Mouse (Mus musculus) midbrain, embryonic 13.5 days (tissue): ENCODE results near the gene Antxr1. TPM values are rescaled to one million over a fixed set of nuclear protein-coding genes. Genes with fewer than 3 reads are reported as not detected.

Experiments
- ATAC-seq: fragments of 200-750 bp; cut with Nextera tagmentation; 2 replicates; pipeline ENCODE4 v1.8.0; 2017; ENCODE audit warnings: mild to moderate bottlenecking, moderate TSS enrichment, moderate library complexity
- H3K27ac ChIP-seq: fragments of 300-500 bp; sonication (generic); 2 replicates; pipeline ENCODE4 v1.5.1; 2015; ENCODE audit warnings: inconsistent platforms, mild to moderate bottlenecking, moderate library complexity
- H3K27me3 ChIP-seq: fragments of 300-500 bp; sonication (generic); 2 replicates; pipeline ENCODE4 v1.6.1; 2015; ENCODE audit warnings: mild to moderate bottlenecking, inconsistent platforms
- H3K36me3 ChIP-seq: fragments of 300-500 bp; sonication (generic); 2 replicates; pipeline ENCODE4 v1.6.1; 2015; ENCODE audit warnings: mild to moderate bottlenecking, inconsistent platforms
- H3K4me1 ChIP-seq: fragments of 300-500 bp; sonication (generic); replicated peaks from 2 replicates; pipeline ENCODE4 v1.6.1; 2015; ENCODE audit warnings: inconsistent platforms
- H3K4me2 ChIP-seq: fragments of 300-500 bp; sonication (generic); replicated peaks from 2 replicates; pipeline ENCODE4 v1.6.1; 2015; ENCODE audit warnings: moderate library complexity, mild to moderate bottlenecking, inconsistent platforms
- H3K4me3 ChIP-seq: fragments of 300-500 bp; sonication (generic); replicated peaks from 2 replicates; pipeline ENCODE4 v1.5.1; 2015; ENCODE audit warnings: mild to moderate bottlenecking, inconsistent platforms
- H3K9ac ChIP-seq: fragments of 300-500 bp; sonication (generic); replicated peaks from 2 replicates; pipeline ENCODE4 v1.6.1; 2015; ENCODE audit warnings: mild to moderate bottlenecking, inconsistent platforms
- H3K9me3 ChIP-seq: fragments of 300-500 bp; sonication (generic); 2 replicates; pipeline ENCODE4 v1.6.1; 2016; ENCODE audit warnings: mild to moderate bottlenecking, inconsistent platforms
- whole genome bisulfite sequencing: fragments of 180-500 bp; shearing (Covaris S2); methylation state at CpG from one replicate; pipeline ENCODE4 v1.1.7; 2015; 5-methylcytosine and 5-hydroxymethylcytosine counted together
- polyA plus RNA-seq: library from polyadenylated mRNA; unstranded; fragments of >200 nt; fragmentation: Nextera tagmentation; extraction: Ambion mirVana; gene quantifications from 2 replicates; pipeline ENCODE4 v1.2.1, GENCODE M21; 2015

Gene Antxr1
- polyA plus RNA-seq, 1 experiment from 2014 or later: 2.9 TPM

DNA sequence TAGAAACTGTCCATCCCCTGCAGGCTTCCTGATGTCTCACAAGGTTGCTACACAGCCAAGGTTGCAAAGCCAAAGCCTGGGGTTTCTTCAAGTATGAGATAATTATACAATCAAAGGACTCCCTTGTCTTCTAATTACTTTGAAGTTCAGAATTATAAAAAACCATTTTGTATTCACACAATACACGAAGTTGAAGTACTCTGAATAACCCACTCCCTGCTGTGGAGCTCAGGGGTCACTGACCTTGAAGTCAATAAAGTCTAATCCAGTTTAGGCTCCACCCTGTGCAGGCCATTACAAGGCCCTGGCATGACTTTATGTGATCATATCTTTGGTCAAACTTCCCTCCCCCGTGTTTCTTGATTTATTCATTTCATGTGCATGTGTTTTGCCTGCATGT is 73.0 kb downstream of the Antxr1 start:
- no peak overlapping the region for H3K4me3 ChIP-seq
- H3K4me1 ChIP-seq: no peaks in the 10 kb centered on the region
- H3K4me2 ChIP-seq: no peak overlapping the region
- H3K27me3 ChIP-seq: no peaks in the 10 kb centered on the region
- WGBS: 42% methylated on average over 2 of the region's 2 CpGs
- H3K9ac ChIP-seq: no peak overlapping the region
- H3K27ac ChIP-seq: no peak overlapping the region
- no peak for ATAC-seq
- no peaks in the 10 kb centered on the region for H3K36me3 ChIP-seq
- no peaks in the 10 kb centered on the region for H3K9me3 ChIP-seq

GRCm38 (mm10) chr6:87258976-87259375 is 76.6 kb downstream of the Antxr1 start:
- WGBS: 59% methylated on average over 5 of the region's 5 CpGs
- H3K36me3 ChIP-seq: no peaks in the 10 kb centered on the region
- no peak for ATAC-seq
- 0 out of 2 replicates have a peak, but pooled peaks cover 3% of the 10 kb centered on the region for H3K4me1 ChIP-seq
- no peak overlapping the region for H3K27ac ChIP-seq
- no peak overlapping the region for H3K9ac ChIP-seq
- no peak overlapping the region for H3K4me3 ChIP-seq
- no peaks in the 10 kb centered on the region for H3K9me3 ChIP-seq
- H3K4me2 ChIP-seq: no peak overlapping the region
- H3K27me3 ChIP-seq: no peaks in the 10 kb centered on the region

DNA sequence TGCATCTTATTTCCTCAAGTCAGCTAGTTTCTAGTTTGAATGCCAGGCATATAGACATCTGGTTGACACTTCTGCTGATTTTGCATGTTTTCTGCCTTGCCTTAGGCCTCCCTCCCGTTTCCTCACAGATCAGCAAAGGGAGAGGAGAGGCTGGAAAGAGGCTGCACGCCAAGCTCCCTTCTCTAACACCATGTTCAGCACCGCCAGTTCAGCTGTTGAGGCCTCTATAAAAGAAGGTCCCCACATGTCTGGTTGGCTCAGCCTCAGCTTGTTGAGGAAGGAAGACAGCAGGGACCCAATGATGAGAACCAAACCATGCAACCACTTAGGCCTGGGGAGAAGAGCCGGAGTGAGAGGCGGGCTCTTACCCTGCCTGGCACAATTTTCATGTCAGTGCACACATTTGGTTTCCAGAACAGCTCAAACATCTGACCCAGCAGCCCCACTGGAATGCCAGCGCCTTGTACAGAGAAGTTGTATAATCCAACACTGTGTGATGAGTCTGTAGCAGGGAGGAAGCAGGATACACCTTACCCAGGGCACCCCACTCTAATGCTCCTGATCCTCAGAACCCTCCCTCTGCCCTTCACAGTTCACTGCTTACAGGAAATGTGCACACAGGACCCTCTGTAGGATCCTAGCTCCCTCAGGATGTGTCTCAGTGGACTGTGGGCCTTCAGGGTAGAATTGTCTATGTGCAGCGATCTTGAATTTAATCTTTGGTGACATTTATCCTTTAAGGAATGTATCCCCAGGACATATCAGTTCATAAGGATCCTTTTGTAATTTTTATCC is 77.4 kb downstream of the Antxr1 start:
- H3K27ac ChIP-seq: no peak overlapping the region
- no peak for ATAC-seq

GRCm38 (mm10) chr6:87257471-87257870 is 78.2 kb downstream of the Antxr1 start:
- no peaks in the 10 kb centered on the region for H3K9me3 ChIP-seq
- 0 out of 2 replicates have a peak, but pooled peaks cover 3% of the 10 kb centered on the region for H3K4me1 ChIP-seq
- H3K4me3 ChIP-seq: no peak overlapping the region
- no peak overlapping the region for H3K9ac ChIP-seq
- H3K36me3 ChIP-seq: no peaks in the 10 kb centered on the region
- H3K27ac ChIP-seq: no peak overlapping the region
- no peak overlapping the region for H3K4me2 ChIP-seq
- no peak for ATAC-seq
- WGBS: 92% methylated on average over 4 of the region's 4 CpGs
- H3K27me3 ChIP-seq: no peaks in the 10 kb centered on the region

More for the DNA sequence above, 77.4 kb downstream of the Antxr1 start:
- Histone ChIP-seq H3K27me3 (no peaks in the 10 kb centered on the region), H3K4me1 (0 out of 2 replicates have a peak, but pooled peaks cover 3% of the 10 kb centered on the region), H3K4me2 (no peak overlapping the region), H3K9me3 (no peaks in the 10 kb centered on the region), H3K4me3 (no peak overlapping the region), H3K36me3 (no peaks in the 10 kb centered on the region), H3K9ac (no peak overlapping the region)
- WGBS: 77% methylated on average over 7 of the region's 7 CpGs

- WGBS: 83% methylated on average over 12 of the region's 12 CpGs
- Histone ChIP-seq H3K36me3 (no peaks in the 10 kb centered on the region), H3K9ac (no peak overlapping the region), H3K9me3 (no peaks in the 10 kb centered on the region), H3K27ac (no peak overlapping the region), H3K4me3 (no peak overlapping the region), H3K27me3 (no peaks in the 10 kb centered on the region), H3K4me1 (0 out of 2 replicates have a peak, but pooled peaks cover 3% of the 10 kb centered on the region), H3K4me2 (no peak overlapping the region)
- ATAC-seq: no peak
These were observed 80.0 kb downstream of the Antxr1 start for GRCm38 (mm10) chr6:87255668-87256067.

DNA sequence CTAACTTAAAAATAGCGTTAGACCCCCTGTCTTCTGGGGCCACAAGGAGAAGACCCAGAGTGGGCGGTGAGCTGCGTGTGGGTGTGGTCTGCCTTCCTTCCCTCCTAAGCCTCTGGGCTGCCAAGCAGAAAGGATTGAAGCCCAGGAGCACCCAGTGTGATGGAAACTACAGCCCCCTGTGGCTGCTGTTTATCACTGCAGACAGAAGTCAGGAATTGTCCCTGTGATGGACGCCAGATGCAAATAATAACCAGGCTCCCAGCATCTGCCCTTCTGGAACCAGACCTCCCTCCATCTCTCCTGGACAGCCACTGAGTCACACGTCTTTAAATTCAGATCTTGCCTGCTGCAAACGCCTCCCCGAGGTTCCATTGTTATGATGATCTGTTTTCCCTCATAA is 80.9 kb downstream of the Antxr1 start:
- no peak overlapping the region for H3K4me2 ChIP-seq
- no peak for ATAC-seq
- WGBS: 22% methylated on average over 7 of the region's 7 CpGs

DNA sequence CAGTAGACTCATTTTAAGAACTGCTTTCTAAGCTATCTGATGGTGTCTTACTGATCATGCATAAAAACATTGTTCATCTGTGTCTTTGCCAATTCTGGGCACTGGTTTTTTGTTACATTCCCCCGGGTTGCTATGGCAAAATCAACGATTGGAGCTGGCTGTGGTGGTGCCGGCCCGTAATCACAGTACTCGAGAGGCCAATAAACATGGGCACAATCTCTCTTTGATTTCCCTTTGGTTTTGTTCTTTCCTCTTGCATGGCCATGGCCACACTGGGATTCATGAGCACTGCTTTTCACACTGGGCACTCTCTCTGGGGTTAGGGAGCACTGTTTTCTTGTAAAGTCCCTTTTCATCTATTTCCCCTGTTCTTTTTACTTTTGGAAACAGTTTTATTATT is 83.9 kb downstream of the Antxr1 start:
- H3K27me3 ChIP-seq: no peaks in the 10 kb centered on the region
- ATAC-seq: no peak
- no peak overlapping the region for H3K4me2 ChIP-seq
- no peaks in the 10 kb centered on the region for H3K36me3 ChIP-seq
- 44% methylated on average over 5 of the region's 5 CpGs for WGBS
- H3K4me1 ChIP-seq: 0 out of 2 replicates have a peak, but pooled peaks cover 3% of the 10 kb centered on the region
- no peak overlapping the region for H3K4me3 ChIP-seq
- H3K27ac ChIP-seq: no peak overlapping the region
- H3K9me3 ChIP-seq: no peaks in the 10 kb centered on the region
- no peak overlapping the region for H3K9ac ChIP-seq

More for the DNA sequence above, 80.9 kb downstream of the Antxr1 start:
- Histone ChIP-seq H3K36me3 (no peaks in the 10 kb centered on the region), H3K27ac (no peak overlapping the region), H3K4me1 (0 out of 2 replicates have a peak, but pooled peaks cover 3% of the 10 kb centered on the region), H3K27me3 (no peaks in the 10 kb centered on the region), H3K9ac (no peak overlapping the region), H3K4me3 (no peak overlapping the region), H3K9me3 (no peaks in the 10 kb centered on the region)

DNA sequence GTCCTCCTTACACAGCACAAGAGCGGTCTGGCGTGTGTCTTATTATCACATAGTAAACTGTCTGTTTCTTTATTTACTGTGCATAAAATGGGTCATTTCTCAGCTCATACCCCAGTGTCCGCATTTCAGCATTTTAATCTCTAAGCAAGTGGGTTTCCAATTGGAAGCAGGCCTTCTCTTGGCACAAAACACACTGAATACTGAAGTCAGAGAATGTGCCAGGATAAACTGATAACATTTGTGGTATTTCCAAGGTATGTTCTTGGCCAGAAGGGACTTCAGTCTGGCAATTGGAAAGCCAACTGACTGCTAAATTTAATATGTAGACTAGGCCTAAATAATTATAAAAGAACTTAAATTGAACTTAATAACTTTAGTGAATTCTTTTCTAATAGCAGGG is 84.9 kb downstream of the Antxr1 start:
- H3K4me3 ChIP-seq: no peak overlapping the region
- 0 out of 2 replicates have a peak, but pooled peaks cover 3% of the 10 kb centered on the region for H3K4me1 ChIP-seq
- H3K27me3 ChIP-seq: no peaks in the 10 kb centered on the region
- 96% methylated on average over 3 of the region's 3 CpGs for WGBS
- no peak overlapping the region for H3K9ac ChIP-seq
- no peak overlapping the region for H3K27ac ChIP-seq
- H3K9me3 ChIP-seq: no peaks in the 10 kb centered on the region
- no peak overlapping the region for H3K4me2 ChIP-seq
- H3K36me3 ChIP-seq: no peaks in the 10 kb centered on the region
- no peak for ATAC-seq

DNA sequence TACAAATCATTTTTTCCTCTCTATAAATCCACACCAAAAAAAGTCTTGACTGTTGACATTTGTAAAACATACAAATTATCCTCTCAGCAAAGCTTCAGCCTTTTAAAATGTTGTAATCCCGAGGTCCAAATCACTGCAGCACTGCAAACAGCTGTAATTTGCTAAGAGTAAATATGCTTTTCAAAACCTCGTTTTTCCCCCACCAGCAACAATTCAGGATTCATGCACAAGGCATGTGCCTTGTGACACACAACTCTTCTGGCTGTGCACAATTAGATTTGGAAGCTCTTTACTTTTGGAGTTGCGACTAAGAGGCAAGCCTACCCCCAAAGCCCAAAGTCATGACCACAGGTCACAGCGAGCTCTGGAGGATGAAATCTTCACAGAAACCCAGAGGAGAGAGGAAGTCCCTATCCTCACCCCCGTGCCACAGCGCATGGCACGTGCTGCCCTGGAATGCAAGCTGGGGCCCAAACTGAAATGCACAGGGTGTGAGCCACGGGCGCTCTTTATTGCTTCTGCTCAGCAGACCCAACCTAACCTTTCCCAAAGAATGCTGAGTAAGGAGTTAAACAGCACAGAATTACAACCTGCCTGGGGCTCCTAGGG is 87.3 kb downstream of the Antxr1 start:
- Histone ChIP-seq H3K36me3 (no peaks in the 10 kb centered on the region), H3K4me2 (no peak overlapping the region), H3K4me3 (no peak overlapping the region), H3K4me1 (peaks cover 7% of the 10 kb centered on the region), H3K27ac (no peak overlapping the region), H3K9me3 (no peaks in the 10 kb centered on the region), H3K27me3 (no peaks in the 10 kb centered on the region), H3K9ac (no peak overlapping the region)
- no peak for ATAC-seq
- 86% methylated on average over 9 of the region's 9 CpGs for WGBS

GRCm38 (mm10) chr6:87244117-87245100 is 91.2 kb downstream of the Antxr1 start:
- Histone ChIP-seq H3K27me3 (no peaks in the 10 kb centered on the region), H3K9ac (no peak overlapping the region), H3K27ac (no peak overlapping the region), H3K36me3 (peaks cover 5% of the 10 kb centered on the region), H3K4me2 (no peak overlapping the region), H3K9me3 (no peaks in the 10 kb centered on the region), H3K4me1 (peaks cover 7% of the 10 kb centered on the region), H3K4me3 (no peak overlapping the region)
- ATAC-seq: no peak
- WGBS: 58% methylated on average over 9 of the region's 9 CpGs

DNA sequence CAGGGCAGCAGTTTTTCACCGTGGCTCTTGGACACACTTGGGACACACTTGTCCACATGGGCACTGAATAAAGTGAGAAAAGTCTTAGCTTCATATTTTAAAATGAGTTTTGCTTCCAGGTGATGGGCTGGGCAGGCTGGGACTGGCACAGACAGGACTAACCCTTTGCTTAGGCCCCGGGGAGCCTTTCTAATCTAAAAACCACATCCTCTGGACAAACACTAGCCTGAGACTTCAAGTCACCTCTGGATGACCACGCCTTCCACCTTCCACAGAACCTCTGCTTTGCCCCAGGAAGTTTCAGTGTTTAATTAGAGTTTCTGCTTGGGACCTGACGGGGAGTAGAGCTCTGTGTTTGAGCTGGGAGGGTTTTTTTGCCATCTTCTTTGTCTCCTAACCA is 98.4 kb downstream of the Antxr1 start:
- H3K27ac ChIP-seq: no peak overlapping the region
- H3K36me3 ChIP-seq: peaks cover 5% of the 10 kb centered on the region
- H3K9me3 ChIP-seq: no peaks in the 10 kb centered on the region
- 73% methylated on average over 4 of the region's 4 CpGs for WGBS
- ATAC-seq: no peak
- no peak overlapping the region for H3K4me2 ChIP-seq
- H3K4me1 ChIP-seq: peaks cover 6% of the 10 kb centered on the region; the same call in 1 of the 2 replicates
- H3K9ac ChIP-seq: no peak overlapping the region
- no peaks in the 10 kb centered on the region for H3K27me3 ChIP-seq
- no peak overlapping the region for H3K4me3 ChIP-seq
